In the genomic region with DNA sequence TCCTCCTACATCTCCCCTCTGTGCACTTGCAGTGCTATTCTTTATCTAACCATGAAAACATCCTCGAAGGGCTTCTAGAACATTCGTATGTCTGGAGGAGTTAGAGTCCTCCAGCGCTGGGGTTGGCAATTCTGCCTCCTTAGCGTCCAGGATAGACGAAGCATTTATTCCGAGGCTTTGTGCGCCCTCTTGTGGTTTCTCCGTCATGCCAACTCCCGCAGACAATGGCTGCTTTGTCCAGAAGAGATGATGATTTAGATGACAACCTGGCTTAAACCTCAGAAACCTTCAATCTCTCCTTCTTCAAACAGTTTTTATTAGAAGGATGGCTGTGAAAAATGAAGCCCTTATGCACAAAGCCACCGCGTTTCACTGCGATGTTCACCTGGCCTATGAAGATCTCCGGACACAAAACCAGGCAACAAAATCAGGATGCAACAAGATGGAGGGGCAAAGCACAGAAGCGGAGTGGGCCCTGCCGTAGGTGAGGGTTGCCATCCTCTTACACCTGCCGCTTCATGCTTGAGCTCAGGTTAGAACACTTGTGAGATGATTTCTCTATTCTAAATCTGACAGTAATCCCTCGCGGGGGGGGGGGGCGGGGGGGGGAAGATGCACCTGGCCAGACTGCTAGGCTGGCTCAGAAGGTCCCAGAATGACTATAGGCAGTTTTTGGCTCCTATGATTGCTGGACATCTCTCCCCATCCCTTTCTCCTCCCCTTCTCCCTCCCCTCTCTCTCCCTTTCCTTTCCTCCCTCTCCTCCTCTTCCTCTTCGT, we compare ENCODE assay signal across 8 mouse cellular contexts. TPM values are rescaled to one million over a fixed set of nuclear protein-coding genes. Genes with fewer than 3 reads are reported as not detected.
DNase-seq lines count a peak whose midpoint lies in the region; ATAC-seq and TF ChIP-seq lines count a peak whose summit lies in the region.

No protein-coding gene starts in this region.

- no peak overlapping the region for H3K27ac ChIP-seq in MEL (ENCODE audit: control insufficient read depth, low read depth, low read length)
- H3K27ac ChIP-seq in hindbrain, embryonic 10.5 days = peak overlapping the region; percentile 71
- no peak overlapping the region for H3K27ac ChIP-seq in lung, embryonic 16.5 days (ENCODE audit: low read length)
- no peak overlapping the region for H3K27ac ChIP-seq in thymus, adult 2 months (ENCODE audit: control insufficient read depth, insufficient read depth, low read length)

- peak overlapping the region; percentile 33 to 46 for H3K4me3 ChIP-seq in MEL (ENCODE audit: control insufficient read depth in 1 of 2, insufficient read depth in 1 of 2, low read depth in 2 of 2, low read length in 2 of 2)
- no peak overlapping the region for H3K4me3 ChIP-seq in hindbrain, embryonic 10.5 days
- H3K4me3 ChIP-seq in lung, embryonic 16.5 days (ENCODE audit: low read length) = peak overlapping the region; percentile 30
- no peak overlapping the region for H3K4me3 ChIP-seq in thymus, adult 2 months (ENCODE audit: control insufficient read depth, insufficient read depth, low read length)

- peak overlapping the region; percentile 53 for H3K4me2 ChIP-seq in lung, embryonic 16.5 days (ENCODE audit: low read depth, low read length)

- H3K9me3 ChIP-seq in MEL (replicated peaks; ENCODE audit: insufficient read depth, low read length) = no peaks in the 10 kb centered on the region
- H3K9me3 ChIP-seq in hindbrain, embryonic 10.5 days = no peaks in the 10 kb centered on the region
- no peaks in the 10 kb centered on the region for H3K9me3 ChIP-seq in lung, embryonic 16.5 days (ENCODE audit: control insufficient read depth, low read length)

- no peak for TF ChIP-seq POLR2A in MEL (IDR thresholded peaks at IDR 0.05; ENCODE audit: control insufficient read depth in 1 of 2, insufficient read depth in 1 of 2, low read depth in 1 of 2, low read length in 2 of 2, poor library complexity in 1 of 2)
- no peak for TF ChIP-seq POLR2A in thymus, adult 2 months (IDR thresholded peaks at IDR 0.05; ENCODE audit: control insufficient read depth, extremely low read depth, insufficient read depth, low read length, poor library complexity)

- peak; percentile 73 to 94 (median 87) for TF ChIP-seq CTCF in MEL (IDR thresholded peaks at IDR 0.05 in 2 of 3, conservative IDR thresholded peaks at IDR 0.05 in 1 of 3; ENCODE audit: control insufficient read depth in 1 of 3, insufficient read depth in 1 of 3, low read depth in 2 of 3, low read length in 3 of 3, poor library complexity in 1 of 3, severe bottlenecking in 1 of 3)
- no peak; the same call in 1 of the 2 replicates for TF ChIP-seq CTCF in thymus, adult 2 months (IDR thresholded peaks at IDR 0.05; ENCODE audit: borderline replicate concordance, control insufficient read depth, extremely low read depth, insufficient read depth, low read length, poor library complexity)

- peak overlapping the region; percentile 6; the same call in 1 of the 2 replicates for H3K9ac ChIP-seq in MEL (ENCODE audit: control insufficient read depth, low read depth, low read length, poor library complexity, severe bottlenecking)
- H3K9ac ChIP-seq in lung, embryonic 16.5 days (ENCODE audit: low read length) = 0 out of 2 replicates have a peak overlapping the region, but pooled peaks have one; percentile 12

- peak; percentile 82 for ATAC-seq in lung, embryonic 16.5 days (ENCODE audit: low read depth)

- TF ChIP-seq EP300 in MEL (IDR thresholded peaks at IDR 0.05; ENCODE audit: low read depth in 1 of 2, low read length in 2 of 2) = no peak

- peaks cover 0 to 9% of the 10 kb centered on the region in 2 experiments; a peak in 2 of 4 replicates for H3K36me3 ChIP-seq in MEL (ENCODE audit: control insufficient read depth in 1 of 2, insufficient read depth in 2 of 2, low read length in 2 of 2)
- H3K36me3 ChIP-seq in hindbrain, embryonic 10.5 days = no peaks in the 10 kb centered on the region
- no peaks in the 10 kb centered on the region for H3K36me3 ChIP-seq in lung, embryonic 16.5 days (ENCODE audit: control insufficient read depth, insufficient read depth, low read length)
- no peaks in the 10 kb centered on the region for H3K36me3 ChIP-seq in thymus, adult 2 months (ENCODE audit: control insufficient read depth, insufficient read depth, low read length)

- no peaks in the 10 kb centered on the region for H3K79me2 ChIP-seq in MEL (ENCODE audit: control insufficient read depth, insufficient read depth, low read length, poor library complexity)

- DNase-seq in MEL (ENCODE audit: low read depth, low spot score) = peak; percentile 91
- DNase-seq in cerebellum, adult 8-10 months = peak; percentile 86
- DNase-seq in frontal cortex, adult 2 months (ENCODE audit: extremely low spot score in 1 of 2, low spot score in 1 of 2) = peak; percentile 86 to 97
- DNase-seq in hindbrain, embryonic 10.5 days (ENCODE audit: low spot score) = peak; percentile 84
- peak; percentile 95 for DNase-seq in layer of hippocampus, adult 9-10 months (ENCODE audit: low spot score)
- peak; percentile 70 for DNase-seq in ovary, adult 18-20 months (ENCODE audit: low spot score)
- peak; percentile 87 for DNase-seq in thymus, adult 2 months

- peak; percentile 98 for TF ChIP-seq RAD21 in MEL (IDR thresholded peaks at IDR 0.05; ENCODE audit: low read depth, low read length)

- 0 out of 4 replicates have a peak, but pooled peaks cover 0 to 2% of the 10 kb centered on the region in 2 experiments for H3K4me1 ChIP-seq in MEL (ENCODE audit: control insufficient read depth in 1 of 2, insufficient read depth in 2 of 2, low read length in 2 of 2)
- H3K4me1 ChIP-seq in hindbrain, embryonic 10.5 days (replicated peaks) = no peaks in the 10 kb centered on the region
- no peaks in the 10 kb centered on the region for H3K4me1 ChIP-seq in lung, embryonic 16.5 days (replicated peaks; ENCODE audit: control insufficient read depth, insufficient read depth, low read length)
- no peaks in the 10 kb centered on the region for H3K4me1 ChIP-seq in thymus, adult 2 months (replicated peaks; ENCODE audit: control insufficient read depth, insufficient read depth, low read length)

- no peaks in the 10 kb centered on the region for H3K27me3 ChIP-seq in MEL (ENCODE audit: control insufficient read depth in 1 of 2, insufficient read depth in 2 of 2, low read length in 2 of 2)
- H3K27me3 ChIP-seq in hindbrain, embryonic 10.5 days (ENCODE audit: insufficient read depth, poor library complexity, severe bottlenecking) = no peaks in the 10 kb centered on the region
- no peaks in the 10 kb centered on the region for H3K27me3 ChIP-seq in lung, embryonic 16.5 days (ENCODE audit: control insufficient read depth, insufficient read depth, low read depth, low read length)
- H3K27me3 ChIP-seq in thymus, adult 2 months (ENCODE audit: control insufficient read depth, insufficient read depth, low read length) = no peaks in the 10 kb centered on the region

- 29% methylated on average over 20 of the region's 20 CpGs for WGBS in hindbrain, embryonic 10.5 days
- 24% methylated on average over 19 of the region's 20 CpGs for WGBS in lung, embryonic 16.5 days
- WGBS in thymus, adult 2 months = 25% methylated on average over 20 of the region's 20 CpGs

TF ChIP-seq in MEL, 35 proteins besides CTCF, POLR2A, EP300 and RAD21:
- peak; percentile 45; the same call in 1 of the 2 replicates for TF ChIP-seq TBP (IDR thresholded peaks at IDR 0.05; ENCODE audit: low read depth, low read length)
- TF ChIP-seq GABPA (IDR thresholded peaks at IDR 0.05; ENCODE audit: low read depth, low read length) = no peak
- TF ChIP-seq SMC3 (IDR thresholded peaks at IDR 0.05; ENCODE audit: low read depth, low read length) = peak; percentile 96
- TF ChIP-seq NRF1 (IDR thresholded peaks at IDR 0.05; ENCODE audit: insufficient read depth, low read depth, low read length, poor library complexity, severe bottlenecking) = no peak
- TF ChIP-seq MAZ (IDR thresholded peaks at IDR 0.05; ENCODE audit: low read depth, low read length) = no peak
- 0 out of 2 replicates have a peak, but pooled peaks have one; percentile 9 for TF ChIP-seq TCF12 (IDR thresholded peaks at IDR 0.05; ENCODE audit: low read depth, low read length)
- TF ChIP-seq ZC3H11A (IDR thresholded peaks at IDR 0.05; ENCODE audit: low read depth, low read length) = peak; percentile 91
- TF ChIP-seq SIN3A (IDR thresholded peaks at IDR 0.05; ENCODE audit: low read length) = no peak
TF ChIP-seq in MEL: peak in this region for 4.

RNA-seq across cellular contexts. Expression of a gene that starts 26.4 kb away (rescaled TPM):
- total RNA-seq in MEL (2012; rRNA removed) = 14.8 and 14.9 TPM in 2 replicates
- 10 to 100 TPM in 1 of 2 experiments, not detected in 1; 18.2 TPM for polyA plus RNA-seq in MEL (2012; ENCODE audit: insufficient read depth in 1 of 2, insufficient read length in 2 of 2, low read depth in 1 of 2, low replicate concordance in 2 of 2, missing spikeins in 1 of 2)
- 40.2 and 44.4 TPM in 2 replicates for polyA plus RNA-seq in frontal cortex, adult 2 months (2012; rRNA removed)
- 13.8 and 16.3 TPM in 2 replicates for polyA plus RNA-seq in hindbrain, embryonic 10.5 days (2016; fragmentation: Nextera tagmentation; extraction: Ambion mirVana)
- polyA plus RNA-seq in lung, embryonic 16.5 days (2015; fragmentation: Nextera tagmentation; extraction: Ambion mirVana) = 33.3 and 37.7 TPM in 2 replicates
- 15.6 and 20.6 TPM in 2 replicates for polyA plus RNA-seq in thymus, adult 2 months (2012; rRNA removed)

Comparison
In these comparisons a context has a peak if more than half of its experiments do, and no peak if none do; other contexts are left out.
1. H3K4me3 ChIP-seq: peak in MEL (2 of 2) and lung, embryonic 16.5 days (single experiment); none in hindbrain, embryonic 10.5 days (single experiment) and thymus, adult 2 months (single experiment).
2. Peak in every context shown above with its lines, with median percentiles within 50 percentile points of each other: DNase-seq.